Mouse (Mus musculus): ENCODE measurements around the gene Ap1g2. TPM values are rescaled to one million over a fixed set of nuclear protein-coding genes. Genes with fewer than 3 reads are reported as not detected.
A peak's percentile ranks its signal among the peaks of the same experiment; 100 is the strongest.

The Ap1g2 gene
- total RNA-seq, 4 experiments from 2014 or later = 10.8 to 20.7 (median 14.8) TPM

DNA sequence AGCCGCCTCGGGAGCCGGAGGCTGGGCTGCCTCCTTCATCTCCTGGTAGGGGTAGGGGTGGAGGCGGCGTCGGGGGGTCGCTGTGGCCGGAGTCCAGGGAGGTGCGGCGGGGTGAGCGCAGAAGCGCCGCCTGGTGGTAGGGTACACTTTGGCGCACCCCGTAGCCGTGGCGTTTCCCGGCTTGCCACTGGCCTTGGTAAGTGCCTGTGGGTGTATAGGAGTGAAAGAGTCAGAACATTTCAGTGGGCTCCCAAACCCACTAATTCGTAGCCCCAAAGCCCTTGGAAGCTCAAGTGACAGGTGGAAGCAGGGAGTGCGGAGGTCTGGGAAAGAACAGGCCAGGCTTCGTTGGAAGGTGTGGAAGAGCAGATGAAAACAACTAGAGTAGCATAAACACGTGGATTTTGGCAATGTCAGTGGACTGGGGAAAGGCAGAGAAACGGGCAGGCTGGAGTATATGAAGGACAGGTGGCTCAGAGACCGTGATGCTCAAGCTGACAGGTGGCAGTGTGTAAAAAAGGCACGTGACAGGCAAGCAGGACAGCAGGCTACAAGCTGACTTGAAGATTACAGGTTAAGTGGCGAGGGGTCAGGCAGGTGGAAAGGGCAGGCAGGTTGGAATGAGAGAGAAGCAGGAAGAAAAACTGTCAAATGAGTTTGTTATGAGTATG lies 7.7 kb upstream of the Ap1g2 start:
- DNase-seq (ENCODE audit: low spot score in 2 of 2) = peak in 1 of 2 experiments; percentile 60

DNA sequence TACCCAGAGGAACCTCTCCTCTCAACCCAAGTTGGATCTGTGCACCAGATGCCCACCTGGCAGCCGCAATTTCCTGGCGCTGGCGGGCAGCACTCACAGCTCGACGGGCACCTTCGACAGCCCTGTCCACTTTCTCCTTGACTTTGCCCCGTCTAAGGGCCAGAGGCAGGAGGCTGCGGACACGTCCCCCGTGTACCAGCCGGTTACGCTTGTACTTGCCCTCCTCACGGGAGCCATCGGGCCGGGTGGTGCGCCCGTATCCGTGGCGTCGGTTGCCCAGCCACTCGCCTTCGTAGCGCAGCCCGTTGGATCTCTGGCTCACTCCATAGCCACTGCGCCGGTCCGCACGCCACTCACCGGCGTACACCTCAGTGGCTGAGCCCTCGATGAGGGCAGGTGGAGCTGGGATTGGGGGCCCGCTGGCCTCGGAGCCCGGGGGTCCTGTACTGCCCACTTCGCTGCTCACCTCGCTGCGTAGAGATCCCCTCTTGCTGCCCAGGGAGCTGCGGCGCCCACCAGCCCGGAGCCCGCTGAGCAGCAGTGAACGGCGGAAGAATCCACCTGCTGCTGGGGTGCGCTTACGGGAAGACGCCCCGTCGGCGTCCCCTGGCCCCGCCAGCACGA lies 7.1 kb upstream of the Ap1g2 start:
- DNase-seq (ENCODE audit: low spot score in 2 of 2) = peak in 1 of 2 experiments; percentile 29

DNA sequence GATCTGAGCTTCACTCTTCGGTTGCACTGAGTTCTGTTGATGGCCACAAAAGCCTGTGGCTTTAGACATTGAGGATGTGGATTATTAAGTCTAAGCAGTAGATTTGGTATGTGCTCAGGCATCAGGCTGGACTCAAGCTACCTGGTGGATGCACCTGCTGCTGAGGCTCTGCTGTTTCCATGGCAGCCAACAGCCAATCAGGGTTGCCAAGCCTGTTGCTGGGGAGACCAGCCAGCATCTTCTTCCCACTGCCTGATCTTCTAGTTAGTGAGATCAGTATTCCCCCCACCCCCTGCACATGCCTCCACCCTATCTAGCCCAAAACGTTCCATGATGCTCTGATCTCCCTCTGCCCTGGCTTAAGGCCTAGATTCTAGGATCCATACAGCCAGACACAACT lies 5.3 kb upstream of the Ap1g2 start:
- DNase-seq (ENCODE audit: low spot score in 2 of 2) = peak in 1 of 2 experiments; percentile 67

DNA sequence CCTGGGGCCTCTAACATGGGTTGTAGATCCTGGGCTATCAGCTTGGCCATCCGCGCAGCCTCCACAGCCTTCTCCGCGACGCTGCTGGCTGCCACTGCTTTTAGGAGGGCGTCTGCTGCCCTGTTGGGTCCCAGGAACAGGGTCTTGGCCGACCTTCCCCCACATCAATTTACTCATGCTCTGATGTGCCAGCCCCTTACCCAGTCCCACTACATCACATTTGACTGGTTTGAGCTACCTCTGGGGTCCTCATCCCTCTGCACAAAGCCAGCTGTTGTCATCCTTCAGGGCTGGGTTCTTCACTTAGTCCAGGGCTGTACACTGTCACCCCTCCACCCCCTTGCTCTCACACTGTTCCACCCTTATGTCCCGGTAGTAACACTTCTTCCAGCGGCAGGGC lies 3.7 kb upstream of the Ap1g2 start:
- DNase-seq (ENCODE audit: low spot score in 2 of 2) = no peak

DNA sequence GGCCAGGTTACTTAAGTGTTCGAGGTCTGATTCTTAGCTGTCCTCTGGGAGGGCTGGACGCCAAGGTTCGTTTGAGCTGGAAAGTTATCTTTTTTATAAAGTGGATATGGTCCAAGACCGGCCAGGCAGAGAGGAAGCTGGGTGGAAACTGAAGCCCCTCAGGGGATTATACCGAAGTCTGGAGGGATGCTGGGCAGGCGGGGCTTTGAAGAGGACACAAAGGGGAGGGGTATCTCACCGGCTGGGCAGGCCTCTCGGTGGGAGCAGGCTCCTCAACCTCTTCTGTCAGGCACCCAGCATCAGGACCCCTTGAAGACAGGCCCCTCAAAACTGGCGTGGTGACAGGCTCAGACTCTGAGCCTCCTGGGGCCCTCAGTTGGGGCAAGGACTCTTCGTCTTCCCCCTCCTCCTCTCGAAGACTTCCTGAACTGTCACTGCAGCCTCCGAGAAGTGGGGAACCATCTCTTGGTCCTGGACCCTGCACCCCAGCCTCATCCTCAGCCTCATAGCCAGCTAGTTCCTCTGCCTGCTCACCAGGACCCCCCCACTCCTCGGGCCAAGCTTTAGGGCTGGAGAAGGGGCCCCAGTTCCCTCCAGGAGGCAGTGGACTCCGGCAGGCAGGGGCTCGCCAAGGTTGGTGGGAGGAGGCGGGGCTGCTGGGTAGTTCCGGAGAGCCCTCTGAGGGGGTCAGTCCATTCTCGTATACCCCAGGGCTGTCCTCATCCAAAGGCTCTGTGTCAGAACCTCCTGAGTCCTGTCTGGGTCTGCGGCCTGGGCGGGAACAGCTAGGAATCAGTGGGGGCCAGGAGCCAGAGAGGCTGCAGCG lies 2.9 kb upstream of the Ap1g2 start:
- no peak for DNase-seq (ENCODE audit: low spot score in 2 of 2)

DNA sequence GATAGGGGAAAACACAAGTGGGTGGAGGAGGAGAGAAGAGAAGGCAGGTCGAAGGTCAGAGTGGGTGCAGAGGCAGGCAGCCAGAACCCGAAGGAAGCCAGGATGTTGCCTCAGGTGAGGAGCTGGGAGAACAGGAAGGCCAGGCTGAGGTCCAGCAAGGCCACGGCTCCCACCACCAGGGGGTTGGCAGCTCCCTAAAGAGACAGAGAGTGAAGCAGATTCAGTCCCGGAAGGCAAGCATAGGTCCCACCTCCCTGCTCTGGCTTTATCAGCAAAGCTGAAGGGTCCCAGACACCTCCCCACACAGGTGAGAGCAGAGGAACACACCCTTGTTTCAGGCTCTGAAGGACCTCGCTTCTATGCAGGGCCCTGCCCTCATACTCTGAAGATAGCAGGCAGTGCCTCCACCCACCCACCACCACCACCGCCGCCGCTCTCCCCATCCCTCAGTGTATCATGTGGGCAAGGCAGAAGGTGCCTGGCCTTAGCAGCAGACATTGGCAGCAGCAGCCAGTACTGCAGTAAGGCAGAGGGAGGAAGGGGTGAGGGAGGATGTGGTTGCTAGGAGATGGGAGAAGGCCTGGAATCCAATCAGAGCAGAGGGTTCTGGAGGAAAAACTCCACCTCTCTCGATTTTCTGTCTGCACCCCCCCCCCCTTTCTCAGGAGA lies 1.9 kb upstream of the Ap1g2 start:
- DNase-seq (ENCODE audit: low spot score in 2 of 2) = peak; percentile 79 to 87

DNA sequence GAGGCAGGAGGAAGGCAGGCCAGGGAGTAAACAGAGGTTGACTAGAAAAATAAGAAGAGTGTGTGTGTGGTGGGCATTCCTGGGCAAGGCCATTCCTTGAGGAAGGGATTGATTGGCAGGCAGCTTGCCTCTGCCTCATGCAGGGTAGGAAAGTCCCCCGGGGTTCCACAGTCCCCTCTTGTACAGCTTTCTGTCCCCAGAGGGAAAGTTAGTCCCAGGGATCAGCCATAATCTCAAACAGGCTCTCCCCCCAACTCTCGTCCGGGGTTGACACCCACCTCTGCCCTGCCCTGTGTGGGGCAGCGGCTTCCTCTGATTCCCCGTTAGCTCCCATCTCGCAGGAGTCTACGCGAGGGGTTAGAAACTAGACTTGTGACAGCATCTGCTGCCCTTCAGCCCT lies 597 bp upstream of the Ap1g2 start:
- no peak for DNase-seq (ENCODE audit: low spot score in 2 of 2)

DNA sequence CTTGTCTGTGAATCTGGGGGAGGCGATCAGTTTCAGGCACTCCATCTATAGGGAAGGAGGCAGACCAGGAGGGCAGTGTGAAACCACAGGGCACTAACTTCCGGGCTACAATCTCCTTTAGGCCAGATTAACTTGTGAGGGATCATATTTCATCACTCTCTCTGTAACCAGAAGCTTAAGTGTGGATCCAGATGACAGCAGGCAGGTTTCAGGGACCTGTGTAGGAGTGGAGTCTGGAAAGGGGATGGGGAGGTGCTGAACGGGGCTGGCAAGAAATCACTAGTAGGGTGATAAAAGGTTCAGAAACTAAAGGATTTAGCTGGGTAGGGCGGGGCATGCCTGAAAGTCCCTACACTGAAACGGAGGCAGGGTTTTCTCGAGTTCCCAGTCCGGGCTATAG lies 1.0 kb downstream of the Ap1g2 start:
- no peak for DNase-seq (ENCODE audit: low spot score in 2 of 2)

DNA sequence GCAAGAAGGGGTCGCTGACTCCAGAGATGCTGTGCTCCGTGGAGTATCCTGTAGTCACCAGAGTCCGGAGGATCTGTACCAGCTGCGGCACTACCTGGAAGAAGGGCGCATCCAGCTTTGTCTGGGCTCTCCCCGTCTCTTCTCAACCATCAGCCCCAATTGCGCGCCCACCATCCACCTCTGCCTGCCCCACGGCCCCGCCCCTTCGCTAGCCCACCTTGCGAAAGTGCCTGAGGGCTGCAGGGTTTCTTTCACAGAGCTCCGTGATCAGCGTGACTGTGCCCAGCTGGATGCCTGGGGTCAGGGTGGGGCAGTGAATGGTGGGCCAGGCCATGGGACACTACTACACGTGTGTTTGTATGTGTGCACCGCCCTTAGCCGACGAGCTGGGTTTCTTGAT lies 2.0 kb downstream of the Ap1g2 start:
- no peak for DNase-seq (ENCODE audit: low spot score in 2 of 2)

DNA sequence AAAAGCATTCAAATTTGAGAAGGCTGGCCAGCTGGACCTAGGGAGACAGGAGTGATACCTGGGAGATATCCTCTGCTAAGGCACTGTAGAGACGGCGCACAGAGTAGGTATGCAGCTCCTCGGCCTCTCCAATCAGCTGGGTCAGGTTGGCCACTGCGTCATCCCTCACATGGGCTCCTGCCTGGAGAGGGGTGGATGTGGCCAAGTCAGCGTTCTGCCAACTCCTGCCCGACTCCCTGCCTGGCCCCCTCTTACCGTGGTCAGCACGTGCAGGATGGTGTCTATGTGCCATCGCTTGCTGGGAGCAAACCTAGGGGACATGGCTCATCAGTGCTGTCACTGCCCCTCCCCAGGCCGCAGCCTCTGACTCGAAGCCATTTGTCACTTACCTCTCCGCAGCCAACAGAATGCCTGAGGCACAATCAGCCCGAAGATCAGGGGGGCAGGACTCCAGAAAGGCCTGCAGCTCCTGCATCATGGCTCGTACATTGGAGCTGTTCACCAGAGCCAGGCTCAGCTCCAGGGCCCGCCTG lies 4.1 kb downstream of the Ap1g2 start:
- no peak for DNase-seq (ENCODE audit: low spot score in 2 of 2)

DNA sequence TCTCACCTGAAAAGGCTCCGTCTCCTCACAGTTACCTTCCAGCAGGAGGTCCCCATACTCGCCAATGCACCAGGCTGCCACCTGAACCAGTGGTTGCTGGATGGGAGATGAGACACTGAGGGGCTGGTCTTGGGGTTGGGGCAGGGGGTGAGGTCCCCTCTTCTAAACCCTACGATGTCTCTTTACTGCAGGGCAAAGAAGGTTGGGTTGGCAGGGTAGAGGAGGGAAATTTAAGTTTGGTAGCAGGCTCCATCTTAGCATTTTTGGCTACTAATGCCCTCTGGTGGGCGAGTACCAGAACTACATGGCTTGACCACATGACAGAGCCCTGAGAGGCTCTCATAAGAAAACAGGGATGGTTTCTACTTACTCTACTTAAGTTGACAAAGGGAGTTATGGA lies 4.8 kb downstream of the Ap1g2 start:
- DNase-seq (ENCODE audit: low spot score in 2 of 2) = no peak

DNA sequence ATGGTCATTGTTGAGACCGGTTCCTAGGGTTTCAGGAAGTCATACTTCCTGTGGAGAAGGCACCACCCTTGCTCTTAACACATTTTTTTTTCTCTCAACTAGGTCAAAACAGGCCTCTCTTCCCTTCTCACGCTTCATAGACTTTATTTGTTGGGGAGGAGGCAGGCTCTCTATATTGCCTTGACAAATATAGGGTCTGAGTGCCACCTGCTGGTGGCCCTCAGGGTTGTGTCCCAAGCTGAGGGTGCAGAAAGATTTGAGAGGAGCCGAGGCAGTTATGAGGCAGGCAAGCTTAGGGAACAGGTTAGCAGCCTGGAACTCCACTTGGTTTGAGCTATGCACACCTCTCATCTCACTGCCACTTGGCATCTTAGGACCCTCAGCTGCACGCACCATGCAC lies 8.3 kb downstream of the Ap1g2 start:
- DNase-seq (ENCODE audit: low spot score in 2 of 2) = peak in 1 of 2 experiments; percentile 32

DNA sequence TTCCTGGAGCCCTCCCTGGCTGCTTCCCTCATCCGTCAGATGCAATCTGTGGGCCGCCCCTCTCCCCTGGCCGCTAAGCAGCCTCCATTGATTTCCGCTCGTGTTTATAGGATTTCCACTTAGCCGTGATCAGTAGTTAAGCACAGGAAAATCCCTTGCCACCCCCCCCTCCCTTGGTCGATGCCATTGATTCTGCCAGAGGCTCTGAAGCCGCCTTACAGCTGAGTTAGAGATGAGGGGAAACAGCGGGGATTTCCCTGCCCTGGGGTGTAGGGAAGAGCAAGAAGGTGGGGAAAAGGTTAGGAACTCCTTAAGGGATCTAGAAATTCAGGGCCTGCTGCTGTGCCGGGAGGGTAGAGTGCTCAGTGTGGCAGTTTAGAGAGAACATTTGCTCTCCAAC lies 8.7 kb downstream of the Ap1g2 start:
- DNase-seq (ENCODE audit: low spot score in 2 of 2) = no peak

DNA sequence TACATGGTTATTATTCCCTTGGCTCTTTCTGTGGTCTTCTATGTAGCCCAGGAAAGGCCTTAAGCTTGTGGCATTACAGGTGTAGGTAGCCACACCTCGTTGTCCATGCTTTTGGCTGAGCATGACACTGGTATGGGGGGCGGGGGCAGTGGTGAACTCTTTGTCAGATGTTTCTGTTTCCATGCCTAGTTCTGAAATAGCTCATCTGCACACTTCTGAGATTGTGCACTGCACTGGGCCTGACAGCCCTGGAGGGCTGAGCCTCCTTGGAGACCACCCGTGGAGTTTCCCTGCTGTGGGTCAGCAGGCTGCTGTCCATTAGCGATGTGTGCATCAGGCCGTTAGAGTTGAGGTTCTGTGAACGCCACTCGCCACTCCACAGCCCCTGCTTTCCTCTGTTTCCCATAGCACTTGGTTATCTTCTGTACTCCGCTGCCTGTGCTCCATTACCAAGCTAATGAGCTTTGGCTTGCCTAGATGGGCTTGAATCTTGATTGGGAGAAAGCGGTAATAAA lies 9.8 kb downstream of the Ap1g2 start:
- no peak for DNase-seq (ENCODE audit: low spot score in 2 of 2)

DNA sequence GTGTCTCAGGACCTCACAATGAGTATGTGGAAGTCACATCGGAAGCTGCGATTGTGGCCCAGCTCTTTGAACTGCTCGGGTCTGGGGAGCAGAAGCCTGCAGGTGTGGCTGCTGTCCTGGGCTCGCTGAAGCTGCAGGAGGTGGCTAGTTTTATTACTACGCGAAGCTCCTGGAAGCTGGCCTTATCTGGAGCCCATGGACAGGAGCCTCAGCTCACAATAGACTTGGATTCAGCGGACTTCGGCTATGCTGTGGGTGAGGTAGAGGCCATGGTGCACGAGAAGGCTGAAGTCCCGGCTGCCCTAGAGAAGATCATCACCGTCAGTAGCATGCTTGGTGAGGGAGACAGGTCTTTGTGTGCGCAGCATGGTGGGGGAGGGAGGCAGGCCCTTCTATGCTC lies 10.7 kb downstream of the Ap1g2 start:
- no peak for DNase-seq (ENCODE audit: low spot score in 2 of 2)

DNA sequence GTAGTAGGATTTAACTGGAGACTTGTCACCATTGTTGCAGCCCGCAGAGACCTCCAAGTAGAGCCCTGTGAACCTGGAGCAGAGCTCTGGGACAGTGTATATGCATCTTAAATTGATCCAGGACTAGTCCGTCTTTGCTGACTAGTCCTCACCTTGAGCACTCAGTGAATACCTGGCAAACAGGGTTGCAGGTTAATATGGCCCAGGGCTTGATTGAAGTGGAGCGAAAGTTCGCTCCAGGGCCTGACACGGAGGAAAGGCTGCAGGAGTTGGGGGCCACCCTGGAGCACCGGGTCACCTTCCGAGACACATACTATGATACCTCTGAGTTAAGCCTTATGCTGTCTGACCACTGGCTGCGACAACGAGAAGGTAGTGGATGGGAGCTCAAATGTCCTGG lies 11.1 kb downstream of the Ap1g2 start:
- no peak for DNase-seq (ENCODE audit: low spot score in 2 of 2)

DNA sequence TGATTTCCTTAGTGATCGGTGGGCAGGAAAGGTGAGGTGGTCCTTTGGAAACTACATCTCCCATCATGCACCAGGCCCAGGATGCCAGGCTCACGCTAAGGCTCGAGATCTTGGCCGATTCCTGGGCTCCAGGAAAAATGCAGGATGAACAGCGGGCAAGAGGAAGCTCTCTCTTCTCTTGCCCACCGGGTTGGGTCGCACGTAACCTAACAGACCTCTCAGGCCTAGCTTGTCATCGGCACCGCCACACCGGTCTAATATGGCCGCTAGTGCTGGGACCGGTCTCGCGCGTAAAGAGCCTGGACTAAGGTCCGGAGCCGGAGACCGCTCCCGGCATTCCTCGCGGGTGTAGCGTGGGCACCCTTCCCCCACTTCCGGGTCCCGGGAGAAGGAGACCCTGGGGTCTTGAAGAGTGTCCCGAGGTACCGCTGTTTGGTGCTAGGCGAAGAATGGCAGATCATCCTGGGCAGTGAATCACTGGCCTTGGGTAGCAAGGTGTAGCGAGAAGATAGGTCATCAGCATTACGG lies 11.6 kb downstream of the Ap1g2 start, which contains the start of gene Thtpa:
TSS of gene Thtpa (plus strand) at position 81 of the 528 bp plus-strand sequence.
- peak in 1 of 2 experiments; percentile 78 for DNase-seq (ENCODE audit: low spot score in 2 of 2)

DNA sequence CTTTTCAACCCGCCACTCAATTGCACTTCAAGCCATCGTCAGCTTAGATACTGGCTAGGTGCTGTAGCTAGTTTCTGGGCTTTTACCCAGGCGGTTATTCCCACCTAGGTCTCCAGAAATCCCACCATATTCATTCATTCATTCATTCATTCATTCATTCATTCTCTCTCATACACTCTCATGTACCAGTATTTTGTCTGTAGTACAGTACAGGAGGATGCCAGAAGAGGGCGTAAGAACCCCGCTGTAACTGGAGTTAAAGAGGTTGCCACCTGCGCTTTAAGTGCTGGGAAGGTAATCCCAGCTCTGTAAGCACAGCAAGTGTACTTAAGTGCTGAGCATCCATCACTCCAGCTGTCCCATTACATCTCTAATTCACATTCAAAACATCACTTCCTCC lies 12.5 kb downstream of the Ap1g2 start:
- no peak for DNase-seq (ENCODE audit: low spot score in 2 of 2)

DNA sequence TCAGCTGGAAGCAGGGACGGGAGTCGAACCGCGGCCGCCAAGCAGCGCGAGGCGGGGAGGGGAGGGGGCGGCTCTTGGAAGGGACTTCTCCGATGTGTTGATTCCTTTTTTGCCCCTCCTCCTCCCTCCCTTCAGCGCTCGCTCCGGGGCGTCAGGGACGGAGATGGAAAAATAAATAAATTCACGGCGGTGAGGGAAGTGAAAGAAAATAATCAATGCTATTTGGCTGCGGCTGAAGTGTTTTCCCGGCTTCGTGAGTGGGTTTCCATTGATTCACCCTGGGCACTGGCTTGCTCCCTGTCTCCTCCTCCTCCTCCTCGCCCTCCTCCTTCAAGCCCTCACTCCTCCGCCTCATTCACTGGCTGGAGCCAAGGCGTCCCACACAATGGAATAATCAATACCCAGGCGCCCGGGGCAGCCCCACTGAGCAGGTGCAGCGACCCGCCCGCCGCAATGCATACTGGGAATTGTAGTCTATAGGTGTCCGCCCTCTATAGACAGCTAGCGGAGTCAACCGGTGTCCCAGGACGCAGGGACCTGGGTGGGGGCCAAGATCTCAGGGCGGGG lies 14.3 kb downstream of the Ap1g2 start, which contains the start of gene Zfhx2:
TSS of gene Zfhx2 (minus strand) at position 314 of the 567 bp plus-strand sequence.
- peak; percentile 96 for DNase-seq (ENCODE audit: low spot score in 2 of 2)

DNA sequence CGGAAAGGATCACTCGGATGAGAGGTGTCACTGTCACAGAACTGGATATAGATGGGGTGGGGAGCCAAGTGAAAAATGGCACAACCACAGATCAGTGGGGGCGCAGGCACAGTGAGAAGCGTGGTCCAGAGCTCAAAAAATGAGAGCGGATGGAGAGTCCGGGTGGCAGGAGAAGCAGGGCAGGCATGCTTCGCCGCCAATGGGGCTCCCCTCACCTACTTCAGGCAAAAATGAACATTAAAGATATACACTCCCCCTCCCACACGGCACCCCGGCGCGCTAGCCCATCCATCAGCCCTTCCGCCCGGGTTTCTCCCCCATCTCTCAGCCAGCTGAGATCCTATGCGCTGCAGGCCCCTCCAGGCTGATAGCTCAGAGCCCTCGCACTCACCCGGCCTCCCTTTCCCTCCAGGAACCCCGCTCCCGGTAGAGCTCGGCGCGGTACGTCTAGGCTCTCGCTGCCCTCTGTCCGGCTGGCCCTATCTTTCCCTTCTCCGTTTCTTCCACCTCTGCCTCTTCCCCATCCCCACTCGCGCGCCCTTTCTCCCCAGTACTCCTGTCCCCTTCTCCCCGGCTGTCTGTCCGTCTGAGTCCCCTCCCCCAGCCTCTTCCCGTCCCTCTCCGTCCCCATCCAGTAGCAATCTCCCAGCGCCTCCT lies 15.1 kb downstream of the Ap1g2 start:
- DNase-seq (ENCODE audit: low spot score in 2 of 2) = no peak

All from layer of hippocampus, adult 8-10 months (tissue).